Mouse (Mus musculus) heart, postnatal 25 days (tissue): ENCODE measurements around the gene Ccdc125. TPM values are rescaled to one million over a fixed set of nuclear protein-coding genes. Genes with fewer than 3 reads are reported as not detected.
"Not testable (repeated sequence)": the region's sequence is repeated elsewhere in the genome, so short reads cannot be mapped to it uniquely, and the experiment has no call there.

Experiments
- DNase-seq: peaks from one replicate; pipeline ENCODE4 v3.0.0; 2022; ENCODE audit warnings: low spot score
- intact Hi-C: fragments of 180-260 bp; cut with DNase I; formaldehyde crosslinking; loops from one replicate; pipeline ENCODE4 v1.15.1; 2025
- total RNA-seq, 2 experiments: library from RNA; stranded (reverse); gene quantifications; 2 replicates each; pipeline ENCODE4 v1.2.3; 2021

Ccdc125 gene
- total RNA-seq, 2 experiments from 2014 or later = 0.64 to 0.70 TPM

GRCm38 (mm10) chr13:100703468-100703867 lies 34.0 kb downstream of the Ccdc125 start:
- DNase-seq = no peak
- intact Hi-C loops = no loop called here

- DNase-seq = no peak
- intact Hi-C loops = no loop called here
These were observed 36.7 kb downstream of the Ccdc125 start for GRCm38 (mm10) chr13:100706206-100706605.

- intact Hi-C loops = no loop called here
- no peak for DNase-seq
These were observed 46.0 kb downstream of the Ccdc125 start for GRCm38 (mm10) chr13:100715467-100715866.

- DNase-seq = no peak
- intact Hi-C loops = no loop called here
These were observed 52.1 kb downstream of the Ccdc125 start for GRCm38 (mm10) chr13:100721656-100722055.

GRCm38 (mm10) chr13:100724051-100724754 lies 54.7 kb downstream of the Ccdc125 start:
- intact Hi-C loops = no loop called here
- DNase-seq = no peak

- intact Hi-C loops = no loop called here
- DNase-seq = no peak
These were observed 55.7 kb downstream of the Ccdc125 start for GRCm38 (mm10) chr13:100725194-100725593.

- intact Hi-C loops = no loop called here
- no peak for DNase-seq
These were observed 58.6 kb downstream of the Ccdc125 start for GRCm38 (mm10) chr13:100728086-100728485.

GRCm38 (mm10) chr13:100728530-100728929 lies 59.0 kb downstream of the Ccdc125 start:
- DNase-seq, intact Hi-C loops: not testable (repeated sequence)

GRCm38 (mm10) chr13:100730153-100730860 lies 60.8 kb downstream of the Ccdc125 start:
- no peak for DNase-seq
- intact Hi-C loops = loop anchor here (5.0 kb wide), 2 partner anchors 57 to 102 kb away; partner anchors contain the start of genes Ccnb1 and Slc30a5

GRCm38 (mm10) chr13:100730861-100731176 lies 61.3 kb downstream of the Ccdc125 start, which contains the start of gene Cdk7:
Gene Cdk7 (minus strand): TSS chr13:100730939.
- peak; percentile 83 for DNase-seq
- intact Hi-C loops = loop anchor here (5.0 kb wide), 2 partner anchors 56 to 101 kb away; partner anchors contain the start of genes Ccnb1 and Slc30a5

- intact Hi-C loops = loop anchor here (5.0 kb wide), 2 partner anchors 56 to 101 kb away; partner anchors contain the start of genes Ccnb1 and Slc30a5
- DNase-seq = not testable (repeated sequence)
These were observed 62.0 kb downstream of the Ccdc125 start for GRCm38 (mm10) chr13:100731462-100732046.

GRCm38 (mm10) chr13:100732756-100733155 lies 63.2 kb downstream of the Ccdc125 start:
- intact Hi-C loops = loop anchor here (5.0 kb wide), 2 partner anchors 55 to 100 kb away; partner anchors contain the start of genes Ccnb1 and Slc30a5
- no peak for DNase-seq

- intact Hi-C loops = loop anchor here (10.0 kb wide), 1 partner anchor 952 kb away; no protein-coding TSS in a partner anchor
These were observed 73.3 kb downstream of the Ccdc125 start for GRCm38 (mm10) chr13:100742831-100743230.

GRCm38 (mm10) chr13:100743346-100744035 lies 74.0 kb downstream of the Ccdc125 start:
- no peak for DNase-seq
- intact Hi-C loops = loop anchor here (10.0 kb wide), 1 partner anchor 951 kb away; no protein-coding TSS in a partner anchor

More at GRCm38 (mm10) chr13:100742831-100743230, 73.3 kb downstream of the Ccdc125 start:
- no peak for DNase-seq

- intact Hi-C loops = loop anchor here (10.0 kb wide), 1 partner anchor 951 kb away; no protein-coding TSS in a partner anchor
These were observed 74.7 kb downstream of the Ccdc125 start, which contains the start of gene Mrps36 for GRCm38 (mm10) chr13:100744036-100744744. Gene Mrps36 (minus strand): TSS chr13:100744659.

GRCm38 (mm10) chr13:100746090-100746489 lies 76.6 kb downstream of the Ccdc125 start:
- no peak for DNase-seq
- intact Hi-C loops = loop anchor here (5.0 to 10.0 kb wide), 2 partner anchors 41 to 949 kb away; partner anchors contain the start of gene Ccnb1

More at GRCm38 (mm10) chr13:100744036-100744744, 74.7 kb downstream of the Ccdc125 start, which contains the start of gene Mrps36:
- DNase-seq = peak; percentile 89
